Mouse (Mus musculus): ENCODE results near the gene Rpl35. TPM values are rescaled to one million over a fixed set of nuclear protein-coding genes. Genes with fewer than 3 reads are reported as not detected.

The Rpl35 gene
- polyA plus RNA-seq, 1 experiment: 184 TPM

GRCm38 (mm10) chr2:38999381-38999780 is 6.0 kb downstream of the Rpl35 start:
- H3K27me3 ChIP-seq (replicated peaks; ENCODE audit: control insufficient read depth, insufficient read depth, low read length): no peaks in the 10 kb centered on the region
- WGBS: 33% methylated on average over 4 of the region's 4 CpGs
- no peak overlapping the region for H3K27ac ChIP-seq (ENCODE audit: insufficient read depth, low read depth, low read length)
- no peaks in the 10 kb centered on the region; the same call in 1 of the 2 replicates for H3K36me3 ChIP-seq (ENCODE audit: control insufficient read depth, insufficient read depth, low read length)
- peaks cover 7% of the 10 kb centered on the region for H3K4me1 ChIP-seq (ENCODE audit: control insufficient read depth, insufficient read depth, low read length)
- no peak overlapping the region for H3K4me3 ChIP-seq (ENCODE audit: insufficient read depth, low read depth, low read length)
- no peak for TF ChIP-seq CTCF (conservative IDR thresholded peaks at IDR 0.05; ENCODE audit: insufficient read depth, insufficient read length, low read depth, low read length)
- TF ChIP-seq POLR2A (IDR thresholded peaks at IDR 0.05; ENCODE audit: low read depth, low read length): no peak
- no peak for DNase-seq

GRCm38 (mm10) chr2:38997386-38998374 is 7.7 kb downstream of the Rpl35 start, which contains the start of gene Wdr38:
TSS of gene Wdr38 (plus strand) at chr2:38997476.
- Histone ChIP-seq H3K27ac (ENCODE audit: insufficient read depth, low read depth, low read length) (peak within 1 kb of the TSS; percentile 33; the same call in 1 of the 2 replicates), H3K27me3 (replicated peaks; ENCODE audit: control insufficient read depth, insufficient read depth, low read length) (no peaks in the 10 kb centered on the region), H3K4me3 (ENCODE audit: insufficient read depth, low read depth, low read length) (peak within 1 kb of the TSS; percentile 55), H3K36me3 (ENCODE audit: control insufficient read depth, insufficient read depth, low read length) (no peaks in the 10 kb centered on the region; the same call in 1 of the 2 replicates), H3K4me1 (ENCODE audit: control insufficient read depth, insufficient read depth, low read length) (no peaks in the 10 kb centered on the region)
- WGBS: 13% methylated on average over 33 of the region's 33 CpGs
- TF ChIP-seq CTCF (conservative IDR thresholded peaks at IDR 0.05; ENCODE audit: insufficient read depth, insufficient read length, low read depth, low read length) (peak; percentile 95), POLR2A (IDR thresholded peaks at IDR 0.05; ENCODE audit: low read depth, low read length) (no peak)
- peak; percentile 92 for DNase-seq

- Histone ChIP-seq H3K27me3 (replicated peaks; ENCODE audit: control insufficient read depth, insufficient read depth, low read length) (no peaks in the 10 kb centered on the region), H3K36me3 (ENCODE audit: control insufficient read depth, insufficient read depth, low read length) (no peaks in the 10 kb centered on the region), H3K4me3 (ENCODE audit: insufficient read depth, low read depth, low read length) (no peak overlapping the region), H3K27ac (ENCODE audit: insufficient read depth, low read depth, low read length) (no peak overlapping the region), H3K4me1 (ENCODE audit: control insufficient read depth, insufficient read depth, low read length) (no peaks in the 10 kb centered on the region)
- WGBS: 31% methylated on average over 4 of the region's 4 CpGs
- peak; percentile 53 for DNase-seq
- TF ChIP-seq CTCF (conservative IDR thresholded peaks at IDR 0.05; ENCODE audit: insufficient read depth, insufficient read length, low read depth, low read length) (no peak), POLR2A (IDR thresholded peaks at IDR 0.05; ENCODE audit: low read depth, low read length) (no peak)
Measured at GRCm38 (mm10) chr2:38992452-38992851, 13.0 kb downstream of the Rpl35 start.

GRCm38 (mm10) chr2:38992004-38992403 is 13.4 kb downstream of the Rpl35 start:
- DNase-seq: no peak
- H3K4me3 ChIP-seq (ENCODE audit: insufficient read depth, low read depth, low read length): no peak overlapping the region

GRCm38 (mm10) chr2:38988929-38989328 is 16.5 kb downstream of the Rpl35 start:
- no peak for DNase-seq
- no peak for TF ChIP-seq POLR2A (IDR thresholded peaks at IDR 0.05; ENCODE audit: low read depth, low read length)
- TF ChIP-seq CTCF (conservative IDR thresholded peaks at IDR 0.05; ENCODE audit: insufficient read depth, insufficient read length, low read depth, low read length): no peak

More at GRCm38 (mm10) chr2:38992004-38992403, 13.4 kb downstream of the Rpl35 start:
- Histone ChIP-seq H3K27ac (ENCODE audit: insufficient read depth, low read depth, low read length) (no peak overlapping the region), H3K36me3 (ENCODE audit: control insufficient read depth, insufficient read depth, low read length) (no peaks in the 10 kb centered on the region), H3K4me1 (ENCODE audit: control insufficient read depth, insufficient read depth, low read length) (no peaks in the 10 kb centered on the region), H3K27me3 (replicated peaks; ENCODE audit: control insufficient read depth, insufficient read depth, low read length) (no peaks in the 10 kb centered on the region)
- WGBS: 72% methylated on average over 4 of the region's 4 CpGs
- no peak for TF ChIP-seq CTCF (conservative IDR thresholded peaks at IDR 0.05; ENCODE audit: insufficient read depth, insufficient read length, low read depth, low read length)
- TF ChIP-seq POLR2A (IDR thresholded peaks at IDR 0.05; ENCODE audit: low read depth, low read length): no peak

GRCm38 (mm10) chr2:38987803-38988510 is 17.5 kb downstream of the Rpl35 start:
- no peak for TF ChIP-seq CTCF (conservative IDR thresholded peaks at IDR 0.05; ENCODE audit: insufficient read depth, insufficient read length, low read depth, low read length)
- TF ChIP-seq POLR2A (IDR thresholded peaks at IDR 0.05; ENCODE audit: low read depth, low read length): no peak
- Histone ChIP-seq H3K27me3 (replicated peaks; ENCODE audit: control insufficient read depth, insufficient read depth, low read length) (no peaks in the 10 kb centered on the region), H3K4me1 (ENCODE audit: control insufficient read depth, insufficient read depth, low read length) (no peaks in the 10 kb centered on the region), H3K27ac (ENCODE audit: insufficient read depth, low read depth, low read length) (no peak overlapping the region), H3K4me3 (ENCODE audit: insufficient read depth, low read depth, low read length) (no peak overlapping the region), H3K36me3 (ENCODE audit: control insufficient read depth, insufficient read depth, low read length) (no peaks in the 10 kb centered on the region)
- 80% methylated on average over 6 of the region's 6 CpGs for WGBS
- no peak for DNase-seq

More at GRCm38 (mm10) chr2:38988929-38989328, 16.5 kb downstream of the Rpl35 start:
- Histone ChIP-seq H3K27me3 (replicated peaks; ENCODE audit: control insufficient read depth, insufficient read depth, low read length) (no peaks in the 10 kb centered on the region), H3K27ac (ENCODE audit: insufficient read depth, low read depth, low read length) (no peak overlapping the region), H3K4me3 (ENCODE audit: insufficient read depth, low read depth, low read length) (no peak overlapping the region), H3K36me3 (ENCODE audit: control insufficient read depth, insufficient read depth, low read length) (no peaks in the 10 kb centered on the region), H3K4me1 (ENCODE audit: control insufficient read depth, insufficient read depth, low read length) (no peaks in the 10 kb centered on the region)
- 94% methylated on average over 2 of the region's 2 CpGs for WGBS
